Mouse (Mus musculus): ENCODE data around the gene Grin2b. TPM values are rescaled to one million over a fixed set of nuclear protein-coding genes. Genes with fewer than 3 reads are reported as not detected.

Grin2b gene
- polyA plus RNA-seq, 1 experiment from 2014 or later, result not detected

- 88% methylated on average over 3 of the region's 3 CpGs for WGBS
- Histone ChIP-seq H3K4me3 (ENCODE audit: low read depth, low read length) (no peak overlapping the region), H3K9me3 (ENCODE audit: control insufficient read depth, low read length) (no peaks in the 10 kb centered on the region), H3K27me3 (ENCODE audit: control insufficient read depth, insufficient read depth, low read length) (no peaks in the 10 kb centered on the region), H3K9ac (ENCODE audit: low read length) (no peak overlapping the region), H3K4me1 (replicated peaks; ENCODE audit: control insufficient read depth, insufficient read depth) (no peaks in the 10 kb centered on the region), H3K36me3 (ENCODE audit: control insufficient read depth, insufficient read depth, low read length) (no peaks in the 10 kb centered on the region), H3K27ac (replicated peaks) (no peak overlapping the region), H3K4me2 (replicated peaks; ENCODE audit: low read depth) (no peak overlapping the region)
- no peak for ATAC-seq (ENCODE audit: low FRiP score, low TSS enrichment)
- DNase-seq (ENCODE audit: low spot score), result no peak
- TF ChIP-seq EP300 (optimal IDR thresholded peaks at IDR 0.05) (no peak), CTCF (IDR thresholded peaks at IDR 0.05; ENCODE audit: low read depth) (peak; percentile 43)
Observed at GRCm38 (mm10) chr6:136117390-136117789, 55.9 kb downstream of the Grin2b start.

- DNase-seq (ENCODE audit: low spot score), result no peak
- H3K4me2 ChIP-seq (replicated peaks; ENCODE audit: low read depth), result no peak overlapping the region
- 52% methylated on average over 6 of the region's 6 CpGs for WGBS
- no peak overlapping the region for H3K27ac ChIP-seq (replicated peaks)
- H3K4me3 ChIP-seq (ENCODE audit: low read depth, low read length), result no peak overlapping the region
- no peaks in the 10 kb centered on the region for H3K27me3 ChIP-seq (ENCODE audit: control insufficient read depth, insufficient read depth, low read length)
- no peak for ATAC-seq (ENCODE audit: low FRiP score, low TSS enrichment)
- TF ChIP-seq CTCF (IDR thresholded peaks at IDR 0.05; ENCODE audit: low read depth) (no peak), EP300 (optimal IDR thresholded peaks at IDR 0.05) (no peak)
- H3K36me3 ChIP-seq (ENCODE audit: control insufficient read depth, insufficient read depth, low read length), result no peaks in the 10 kb centered on the region
- H3K9ac ChIP-seq (ENCODE audit: low read length), result no peak overlapping the region
- no peaks in the 10 kb centered on the region for H3K4me1 ChIP-seq (replicated peaks; ENCODE audit: control insufficient read depth, insufficient read depth)
- no peaks in the 10 kb centered on the region for H3K9me3 ChIP-seq (ENCODE audit: control insufficient read depth, low read length)
Observed at GRCm38 (mm10) chr6:136113639-136114410, 59.5 kb downstream of the Grin2b start.

GRCm38 (mm10) chr6:136109172-136109571 is 64.1 kb downstream of the Grin2b start:
- no peaks in the 10 kb centered on the region for H3K36me3 ChIP-seq (ENCODE audit: control insufficient read depth, insufficient read depth, low read length)
- no peak overlapping the region for H3K9ac ChIP-seq (ENCODE audit: low read length)
- H3K4me2 ChIP-seq (replicated peaks; ENCODE audit: low read depth), result no peak overlapping the region
- WGBS, result 68% methylated on average over 6 of the region's 6 CpGs
- H3K9me3 ChIP-seq (ENCODE audit: control insufficient read depth, low read length), result no peaks in the 10 kb centered on the region
- ATAC-seq (ENCODE audit: low FRiP score, low TSS enrichment) (no peak), DNase-seq (ENCODE audit: low spot score) (no peak)
- no peak overlapping the region for H3K27ac ChIP-seq (replicated peaks)
- H3K4me3 ChIP-seq (ENCODE audit: low read depth, low read length), result no peak overlapping the region
- H3K4me1 ChIP-seq (replicated peaks; ENCODE audit: control insufficient read depth, insufficient read depth), result no peaks in the 10 kb centered on the region
- no peak for TF ChIP-seq CTCF (IDR thresholded peaks at IDR 0.05; ENCODE audit: low read depth)
- TF ChIP-seq EP300 (optimal IDR thresholded peaks at IDR 0.05), result no peak
- no peaks in the 10 kb centered on the region for H3K27me3 ChIP-seq (ENCODE audit: control insufficient read depth, insufficient read depth, low read length)

GRCm38 (mm10) chr6:136108466-136108865 is 64.8 kb downstream of the Grin2b start:
- TF ChIP-seq CTCF (IDR thresholded peaks at IDR 0.05; ENCODE audit: low read depth) (no peak), EP300 (optimal IDR thresholded peaks at IDR 0.05) (no peak)
- 84% methylated on average over 3 of the region's 3 CpGs for WGBS
- H3K4me3 ChIP-seq (ENCODE audit: low read depth, low read length), result no peak overlapping the region
- no peak overlapping the region for H3K27ac ChIP-seq (replicated peaks)
- H3K27me3 ChIP-seq (ENCODE audit: control insufficient read depth, insufficient read depth, low read length), result no peaks in the 10 kb centered on the region
- no peak overlapping the region for H3K4me2 ChIP-seq (replicated peaks; ENCODE audit: low read depth)
- H3K36me3 ChIP-seq (ENCODE audit: control insufficient read depth, insufficient read depth, low read length), result no peaks in the 10 kb centered on the region
- no peaks in the 10 kb centered on the region for H3K9me3 ChIP-seq (ENCODE audit: control insufficient read depth, low read length)
- H3K9ac ChIP-seq (ENCODE audit: low read length), result no peak overlapping the region
- no peak for DNase-seq (ENCODE audit: low spot score)
- H3K4me1 ChIP-seq (replicated peaks; ENCODE audit: control insufficient read depth, insufficient read depth), result no peaks in the 10 kb centered on the region
- ATAC-seq (ENCODE audit: low FRiP score, low TSS enrichment), result no peak

GRCm38 (mm10) chr6:136105221-136105620 is 68.1 kb downstream of the Grin2b start:
- no peaks in the 10 kb centered on the region for H3K36me3 ChIP-seq (ENCODE audit: control insufficient read depth, insufficient read depth, low read length)
- ATAC-seq (ENCODE audit: low FRiP score, low TSS enrichment) (no peak), DNase-seq (ENCODE audit: low spot score) (no peak)
- no peak overlapping the region for H3K4me3 ChIP-seq (ENCODE audit: low read depth, low read length)
- 53% methylated on average over 2 of the region's 2 CpGs for WGBS
- no peak overlapping the region for H3K27ac ChIP-seq (replicated peaks)
- no peak overlapping the region for H3K4me2 ChIP-seq (replicated peaks; ENCODE audit: low read depth)
- no peak for TF ChIP-seq EP300 (optimal IDR thresholded peaks at IDR 0.05)
- no peak for TF ChIP-seq CTCF (IDR thresholded peaks at IDR 0.05; ENCODE audit: low read depth)
- no peaks in the 10 kb centered on the region for H3K4me1 ChIP-seq (replicated peaks; ENCODE audit: control insufficient read depth, insufficient read depth)
- no peak overlapping the region for H3K9ac ChIP-seq (ENCODE audit: low read length)
- H3K27me3 ChIP-seq (ENCODE audit: control insufficient read depth, insufficient read depth, low read length), result no peaks in the 10 kb centered on the region
- no peaks in the 10 kb centered on the region for H3K9me3 ChIP-seq (ENCODE audit: control insufficient read depth, low read length)

- DNase-seq (ENCODE audit: low spot score) (no peak), ATAC-seq (ENCODE audit: low FRiP score, low TSS enrichment) (no peak)
- 88% methylated on average over 5 of the region's 5 CpGs for WGBS
- H3K27me3 ChIP-seq (ENCODE audit: control insufficient read depth, insufficient read depth, low read length), result no peaks in the 10 kb centered on the region
- no peak overlapping the region for H3K4me2 ChIP-seq (replicated peaks; ENCODE audit: low read depth)
- H3K4me1 ChIP-seq (replicated peaks; ENCODE audit: control insufficient read depth, insufficient read depth), result no peaks in the 10 kb centered on the region
- no peaks in the 10 kb centered on the region for H3K36me3 ChIP-seq (ENCODE audit: control insufficient read depth, insufficient read depth, low read length)
- no peaks in the 10 kb centered on the region for H3K9me3 ChIP-seq (ENCODE audit: control insufficient read depth, low read length)
- TF ChIP-seq CTCF (IDR thresholded peaks at IDR 0.05; ENCODE audit: low read depth) (no peak), EP300 (optimal IDR thresholded peaks at IDR 0.05) (no peak)
- H3K4me3 ChIP-seq (ENCODE audit: low read depth, low read length), result no peak overlapping the region
- H3K27ac ChIP-seq (replicated peaks), result no peak overlapping the region
- no peak overlapping the region for H3K9ac ChIP-seq (ENCODE audit: low read length)
Observed at GRCm38 (mm10) chr6:136100241-136100640, 73.1 kb downstream of the Grin2b start.

All from stomach, postnatal 0 days (tissue).